Mouse (Mus musculus) 3T3-L1 (cell line): ENCODE measurements around the gene Aak1.
"Not testable (repeated sequence)": the region's sequence is repeated elsewhere in the genome, so short reads cannot be mapped to it uniquely, and the experiment has no call there.

Experiments
- DNase-seq: peaks from one replicate; pipeline ENCODE4 v3.0.0-alpha.2; 2015; ENCODE audit warnings: low read depth, low spot score

Aak1 gene

GRCm38 (mm10) chr6:87018874-87019273 is 169.6 kb downstream of the Aak1 start:
- no peak for DNase-seq

- DNase-seq: no peak
These were observed 172.5 kb downstream of the Aak1 start for GRCm38 (mm10) chr6:87021791-87022190.

- no peak for DNase-seq
These were observed 177.7 kb downstream of the Aak1 start for GRCm38 (mm10) chr6:87026980-87027379.

- no peak for DNase-seq
These were observed 179.6 kb downstream of the Aak1 start for GRCm38 (mm10) chr6:87028881-87029280.

GRCm38 (mm10) chr6:87031310-87031709 is 182.0 kb downstream of the Aak1 start:
- DNase-seq: not testable (repeated sequence)

- DNase-seq: no peak
These were observed 183.1 kb downstream of the Aak1 start for GRCm38 (mm10) chr6:87032401-87032800.

- no peak for DNase-seq
These were observed 185.1 kb downstream of the Aak1 start for GRCm38 (mm10) chr6:87034395-87034794.

GRCm38 (mm10) chr6:87037826-87038620 is 188.7 kb downstream of the Aak1 start:
- peak; percentile 98 for DNase-seq

GRCm38 (mm10) chr6:87039161-87039560 is 189.8 kb downstream of the Aak1 start:
- no peak for DNase-seq

GRCm38 (mm10) chr6:87040971-87041370 is 191.7 kb downstream of the Aak1 start:
- DNase-seq: peak; percentile 61

- peak; percentile 23 for DNase-seq
These were observed 192.1 kb downstream of the Aak1 start for GRCm38 (mm10) chr6:87041431-87041830.

GRCm38 (mm10) chr6:87042004-87042336 is 192.7 kb downstream of the Aak1 start:
- no peak for DNase-seq

- peak; percentile 94 for DNase-seq
These were observed 193.2 kb downstream of the Aak1 start, which contains the start of gene Gfpt1 for GRCm38 (mm10) chr6:87042337-87043130. Gfpt1 (plus strand) TSS chr6:87042846.

GRCm38 (mm10) chr6:87043131-87043516 is 193.8 kb downstream of the Aak1 start:
- DNase-seq: no peak

GRCm38 (mm10) chr6:87044895-87045294 is 195.6 kb downstream of the Aak1 start:
- DNase-seq: no peak

- no peak for DNase-seq
These were observed 196.2 kb downstream of the Aak1 start for GRCm38 (mm10) chr6:87045507-87045906.

- not testable (repeated sequence) for DNase-seq
These were observed 199.4 kb downstream of the Aak1 start for GRCm38 (mm10) chr6:87048712-87049111.

- no peak for DNase-seq
These were observed 202.6 kb downstream of the Aak1 start for GRCm38 (mm10) chr6:87051886-87052425.
